Mouse (Mus musculus) heart, embryonic 12.5 days (tissue): Measurements from ENCODE around the gene Vwa1. TPM values are rescaled to one million over a fixed set of nuclear protein-coding genes. Genes with fewer than 3 reads are reported as not detected.

Experiments used
- ATAC-seq: fragments of 200-750 bp; cut with Nextera tagmentation; 2 replicates; pipeline ENCODE4 v1.8.0; 2017; ENCODE audit warnings: moderate TSS enrichment, moderate library complexity; ENCODE audit not compliant: insufficient number of reproducible peaks, low FRiP score
- H3K27ac ChIP-seq: fragments of 300-500 bp; sonication (generic); 2 replicates; pipeline ENCODE4 v1.5.1; 2016; ENCODE audit warnings: mild to moderate bottlenecking, moderate library complexity; ENCODE audit not compliant: poor library complexity, severe bottlenecking
- H3K27me3 ChIP-seq: fragments of 300-500 bp; sonication (generic); replicated peaks from 2 replicates; pipeline ENCODE4 v1.6.1; 2016; ENCODE audit warnings: mild to moderate bottlenecking, moderate library complexity
- H3K36me3 ChIP-seq: fragments of 300-500 bp; sonication (generic); 2 replicates; pipeline ENCODE4 v1.6.1; 2016; ENCODE audit warnings: mild to moderate bottlenecking, moderate library complexity
- H3K4me1 ChIP-seq: fragments of 300-500 bp; sonication (generic); replicated peaks from 2 replicates; pipeline ENCODE4 v1.6.1; 2016; ENCODE audit warnings: mild to moderate bottlenecking
- H3K4me2 ChIP-seq: fragments of 300-500 bp; sonication (generic); 2 replicates; pipeline ENCODE4 v1.6.1; 2016; ENCODE audit warnings: mild to moderate bottlenecking, moderate library complexity
- H3K4me3 ChIP-seq: fragments of 300-500 bp; sonication (generic); 2 replicates; pipeline ENCODE4 v1.5.1; 2016; ENCODE audit warnings: mild to moderate bottlenecking
- H3K9ac ChIP-seq: fragments of 300-500 bp; sonication (generic); 2 replicates; pipeline ENCODE4 v1.6.1; 2016; ENCODE audit warnings: mild to moderate bottlenecking, moderate library complexity
- H3K9me3 ChIP-seq: fragments of 300-500 bp; sonication (generic); replicated peaks from 2 replicates; pipeline ENCODE4 v1.6.1; 2016; ENCODE audit warnings: mild to moderate bottlenecking, moderate library complexity
- WGBS: fragments of 180-500 bp; shearing (Covaris S2); methylation state at CpG from one replicate; pipeline ENCODE4 v1.1.7; 2016; 5-methylcytosine and 5-hydroxymethylcytosine counted together
- polyA plus RNA-seq: library from polyadenylated mRNA; unstranded; fragments of >200 nt; fragmentation: Nextera tagmentation; extraction: Ambion mirVana; gene quantifications from 2 replicates; pipeline ENCODE4 v1.2.1, GENCODE M21; 2016

Gene Vwa1
- 1.7 TPM in 2 replicates for polyA plus RNA-seq

GRCm38 (mm10) chr4:155774280-155774754, at the start of gene Vwa1:
TSS of gene Vwa1 (minus strand) at chr4:155774698.
- WGBS: 2% methylated on average over 35 of the region's 35 CpGs
- Histone ChIP-seq H3K27me3 (peaks cover 47% of the 10 kb centered on the region), H3K27ac (no peak within 1 kb of the TSS)

GRCm38 (mm10) chr4:155823443-155823842, 48.9 kb upstream of the Vwa1 start:
- WGBS: 93% methylated on average over 16 of the region's 16 CpGs
- no peaks in the 10 kb centered on the region for H3K27me3 ChIP-seq
- no peaks in the 10 kb centered on the region for H3K4me1 ChIP-seq
- H3K36me3 ChIP-seq: peaks cover 91% of the 10 kb centered on the region
- H3K27ac ChIP-seq: no peak overlapping the region
- H3K9me3 ChIP-seq: no peaks in the 10 kb centered on the region
- no peak overlapping the region for H3K9ac ChIP-seq
- no peak overlapping the region for H3K4me2 ChIP-seq
- ATAC-seq: no peak
- H3K4me3 ChIP-seq: no peak overlapping the region

More at GRCm38 (mm10) chr4:155774280-155774754, at the start of gene Vwa1:
- no peaks in the 10 kb centered on the region for H3K9me3 ChIP-seq
- H3K4me3 ChIP-seq: peak within 1 kb of the TSS; percentile 41
- no peaks in the 10 kb centered on the region for H3K36me3 ChIP-seq
- H3K9ac ChIP-seq: peak within 1 kb of the TSS; percentile 62
- H3K4me1 ChIP-seq: peaks cover 44% of the 10 kb centered on the region
- H3K4me2 ChIP-seq: peak within 1 kb of the TSS; percentile 80
- peak; percentile 66 for ATAC-seq

GRCm38 (mm10) chr4:155821025-155821424, 46.5 kb upstream of the Vwa1 start:
- Histone ChIP-seq H3K4me2 (no peak overlapping the region), H3K9ac (no peak overlapping the region), H3K9me3 (no peaks in the 10 kb centered on the region), H3K36me3 (peaks cover 92% of the 10 kb centered on the region), H3K27ac (no peak overlapping the region), H3K27me3 (no peaks in the 10 kb centered on the region), H3K4me3 (no peak overlapping the region), H3K4me1 (no peaks in the 10 kb centered on the region)
- ATAC-seq: no peak
- WGBS: 84% methylated on average over 7 of the region's 7 CpGs

- Histone ChIP-seq H3K9me3 (no peaks in the 10 kb centered on the region), H3K4me3 (no peak overlapping the region), H3K4me2 (no peak overlapping the region), H3K36me3 (peaks cover 85% of the 10 kb centered on the region), H3K4me1 (peaks cover 21% of the 10 kb centered on the region), H3K27me3 (no peaks in the 10 kb centered on the region), H3K9ac (no peak overlapping the region), H3K27ac (no peak overlapping the region)
- ATAC-seq: no peak
- 91% methylated on average over 4 of the region's 4 CpGs for WGBS
These were observed 43.0 kb upstream of the Vwa1 start for GRCm38 (mm10) chr4:155817533-155817932.

GRCm38 (mm10) chr4:155812665-155813181, 38.2 kb upstream of the Vwa1 start:
- Histone ChIP-seq H3K4me3 (peak overlapping the region; percentile 96), H3K9me3 (no peaks in the 10 kb centered on the region), H3K9ac (peak overlapping the region; percentile 99), H3K27ac (peak overlapping the region; percentile 78), H3K4me1 (peaks cover 30% of the 10 kb centered on the region), H3K4me2 (peak overlapping the region; percentile 92), H3K36me3 (peaks cover 75% of the 10 kb centered on the region), H3K27me3 (no peaks in the 10 kb centered on the region)
- ATAC-seq: peak; percentile 59
- under 1% methylated on average over 49 of the region's 49 CpGs for WGBS

- peak; percentile 100 for ATAC-seq
- H3K4me1 ChIP-seq: peaks cover 30% of the 10 kb centered on the region
- H3K9ac ChIP-seq: peak within 1 kb of the TSS; percentile 99
- peak within 1 kb of the TSS; percentile 96 for H3K4me3 ChIP-seq
- peak within 1 kb of the TSS; percentile 92 for H3K4me2 ChIP-seq
- WGBS: under 1% methylated on average over 60 of the region's 60 CpGs
- H3K9me3 ChIP-seq: no peaks in the 10 kb centered on the region
- H3K36me3 ChIP-seq: peaks cover 75% of the 10 kb centered on the region
- H3K27me3 ChIP-seq: no peaks in the 10 kb centered on the region
- H3K27ac ChIP-seq: peak within 1 kb of the TSS; percentile 91
These were observed 37.6 kb upstream of the Vwa1 start, which contains the start of gene Ccnl2 for GRCm38 (mm10) chr4:155811929-155812664. TSS of gene Ccnl2 (plus strand) at chr4:155812489.

GRCm38 (mm10) chr4:155807841-155808240, 33.3 kb upstream of the Vwa1 start:
- Histone ChIP-seq H3K9ac (no peak overlapping the region), H3K4me1 (peaks cover 28% of the 10 kb centered on the region), H3K4me2 (no peak overlapping the region), H3K9me3 (no peaks in the 10 kb centered on the region), H3K27ac (no peak overlapping the region), H3K36me3 (peaks cover 48% of the 10 kb centered on the region), H3K27me3 (no peaks in the 10 kb centered on the region), H3K4me3 (no peak overlapping the region)
- ATAC-seq: no peak
- 87% methylated on average over 3 of the region's 3 CpGs for WGBS

- H3K36me3 ChIP-seq: peaks cover 21% of the 10 kb centered on the region
- peak; percentile 98 for ATAC-seq
- no peaks in the 10 kb centered on the region for H3K9me3 ChIP-seq
- WGBS: 0% methylated on average over 58 of the region's 58 CpGs
- no peaks in the 10 kb centered on the region for H3K27me3 ChIP-seq
- H3K4me2 ChIP-seq: peak overlapping the region; percentile 75
- peak overlapping the region; percentile 91 for H3K9ac ChIP-seq
- H3K4me1 ChIP-seq: peaks cover 21% of the 10 kb centered on the region
- peak overlapping the region; percentile 90 for H3K4me3 ChIP-seq
- H3K27ac ChIP-seq: peak overlapping the region; percentile 73
These were observed 29.0 kb upstream of the Vwa1 start for GRCm38 (mm10) chr4:155803340-155804041.

GRCm38 (mm10) chr4:155802741-155803339, 28.3 kb upstream of the Vwa1 start, which contains the start of gene Mrpl20:
TSS of gene Mrpl20 (plus strand) at chr4:155802878.
- H3K4me1 ChIP-seq: peaks cover 21% of the 10 kb centered on the region
- peak within 1 kb of the TSS; percentile 73 for H3K27ac ChIP-seq
- 6% methylated on average over 12 of the region's 12 CpGs for WGBS
- peaks cover 15% of the 10 kb centered on the region for H3K36me3 ChIP-seq
- no peaks in the 10 kb centered on the region for H3K9me3 ChIP-seq
- H3K4me3 ChIP-seq: peak within 1 kb of the TSS; percentile 90
- ATAC-seq: no peak
- peak within 1 kb of the TSS; percentile 91 for H3K9ac ChIP-seq
- peak within 1 kb of the TSS; percentile 75 for H3K4me2 ChIP-seq
- no peaks in the 10 kb centered on the region for H3K27me3 ChIP-seq

- Histone ChIP-seq H3K4me1 (peaks cover 21% of the 10 kb centered on the region), H3K4me3 (no peak overlapping the region), H3K9me3 (no peaks in the 10 kb centered on the region), H3K4me2 (no peak overlapping the region), H3K27me3 (no peaks in the 10 kb centered on the region), H3K9ac (no peak overlapping the region), H3K36me3 (peaks cover 7% of the 10 kb centered on the region), H3K27ac (no peak overlapping the region)
- no peak for ATAC-seq
- WGBS: 100% methylated on average over 1 of the region's 1 CpGs
These were observed 27.6 kb upstream of the Vwa1 start for GRCm38 (mm10) chr4:155802075-155802474.
